Mouse (Mus musculus) central nervous system, embryonic 18 days (tissue): ENCODE measurements around the gene Tmed5. TPM values are rescaled to one million over a fixed set of nuclear protein-coding genes. Genes with fewer than 3 reads are reported as not detected.

Experiments
- polyA plus RNA-seq: library from polyadenylated mRNA; depleted of rRNA; stranded (reverse); fragments of >200 nt; gene quantifications from 2 replicates; pipeline ENCODE4 v1.2.3, GENCODE M21; 2012; rRNA removed

Tmed5 gene
- polyA plus RNA-seq, result 13.2 and 13.3 TPM in 2 replicates

DNA sequence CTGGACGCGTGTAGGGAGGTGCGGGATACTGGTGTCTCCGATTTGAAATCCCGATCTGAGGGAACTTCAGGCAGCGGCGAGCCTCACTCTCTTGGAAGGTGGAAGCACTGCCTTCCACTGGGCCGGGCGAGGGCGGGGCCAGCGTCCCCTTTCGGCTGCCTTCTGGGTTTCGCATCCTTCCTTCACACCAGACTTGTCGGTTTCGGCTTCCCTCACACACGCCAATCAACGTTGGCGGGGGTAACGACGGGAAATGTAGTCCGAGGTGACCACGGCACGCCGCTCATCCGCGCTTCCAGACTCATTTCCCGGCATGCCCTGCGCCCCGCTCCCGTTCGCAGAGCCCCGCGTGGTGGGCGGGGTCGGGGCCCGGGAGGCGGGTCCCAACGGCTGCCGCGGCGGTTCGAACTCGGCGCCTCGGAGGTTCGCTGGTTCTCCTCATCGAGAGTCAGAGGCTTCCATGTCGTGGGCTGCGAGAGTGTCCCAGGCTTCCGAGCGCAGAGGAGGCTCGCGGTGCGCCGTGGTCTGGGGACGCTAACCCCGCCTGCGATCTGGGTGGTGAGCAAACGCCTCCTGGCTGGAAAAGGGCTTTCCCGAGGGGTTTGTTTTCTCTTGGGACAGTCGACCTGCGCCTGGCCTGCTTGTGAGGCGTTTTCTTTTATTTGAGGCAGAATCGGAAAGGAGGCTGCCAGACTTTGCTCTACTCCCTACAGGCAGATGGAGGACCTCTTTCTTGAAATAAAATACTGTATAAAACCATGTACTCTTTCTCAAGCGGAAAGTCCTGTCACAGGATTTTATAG lies at the start of gene Tmed5, which contains the start of gene Ccdc18:
Gene Tmed5, minus strand, starts transcription at position 180 of the 803 bp plus-strand sequence.
Gene Ccdc18, plus strand, starts transcription at position 435 of the 803 bp plus-strand sequence.

DNA sequence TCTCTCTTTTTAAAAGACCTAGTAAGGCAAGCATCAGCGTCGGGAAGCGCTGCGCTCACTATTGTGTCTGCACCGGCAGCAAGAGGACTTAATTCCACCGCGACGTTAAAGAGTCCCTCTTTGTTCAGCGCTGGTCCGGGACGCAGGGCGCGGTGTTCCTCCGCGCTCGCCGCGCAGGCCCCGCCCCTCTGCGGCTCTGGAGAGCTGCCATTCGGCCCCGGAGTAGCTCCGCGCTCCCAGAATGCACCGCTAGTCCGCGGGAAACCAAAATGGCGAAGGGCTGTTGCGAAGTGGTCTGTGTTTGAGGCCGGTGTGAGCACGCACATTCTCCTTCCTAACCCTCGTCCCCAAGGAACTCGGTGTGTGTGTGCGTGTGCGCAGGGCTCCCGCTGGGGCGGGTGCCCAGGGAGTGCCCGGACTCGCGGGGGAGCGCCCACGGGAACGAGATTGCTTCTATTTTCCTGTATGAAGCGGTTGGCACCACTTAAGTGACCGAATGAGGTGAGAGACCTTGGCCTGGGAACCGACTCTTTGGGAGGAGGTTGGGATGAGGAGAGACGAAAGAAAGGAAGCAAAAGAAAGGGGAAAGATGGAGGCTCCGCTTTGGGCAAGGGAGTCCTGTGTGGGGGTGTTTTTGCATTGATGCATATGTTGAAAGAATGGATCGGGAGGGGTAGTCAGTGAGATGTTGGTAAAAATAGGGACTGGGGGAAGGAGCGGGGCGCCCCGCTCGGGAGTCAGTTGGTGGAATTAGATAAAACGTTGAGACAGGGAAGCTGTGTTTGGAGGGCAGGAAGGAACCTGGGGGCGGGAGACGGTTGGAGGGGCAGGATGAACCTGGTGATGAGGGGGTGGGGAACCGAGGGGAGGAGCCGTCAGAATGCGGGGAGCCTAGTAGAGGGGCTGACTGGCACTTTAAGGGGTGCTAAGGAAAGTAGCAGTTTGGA lies 66.7 kb downstream of the Tmed5 start, which contains the start of gene Mtf2:
Gene Mtf2, plus strand, starts transcription at position 210 of the 947 bp plus-strand sequence.

Other genes with a start within 250 kb of the Tmed5 start
- 180 and 194 TPM in 2 replicates for gene Rpl5, start 232.1 kb downstream of the Tmed5 start, polyA plus RNA-seq
- gene Fam69a, start 145.5 kb downstream of the Tmed5 start, polyA plus RNA-seq, result 21.7 and 25.2 TPM in 2 replicates
- 66.7 and 67.7 TPM in 2 replicates for gene Mtf2, start 66.9 kb downstream of the Tmed5 start, polyA plus RNA-seq
- 0.71 and 0.82 TPM in 2 replicates for gene Ccdc18, start 255 bp upstream of the Tmed5 start, polyA plus RNA-seq
- 33.6 and 37.9 TPM in 2 replicates for gene Dr1, start 136.3 kb upstream of the Tmed5 start, polyA plus RNA-seq
- gene Pigg, start 180.0 kb upstream of the Tmed5 start, polyA plus RNA-seq, result 5.7 and 6.2 TPM in 2 replicates
- gene Gm42517, start 235.3 kb upstream of the Tmed5 start, polyA plus RNA-seq, result 26.8 and 28.5 TPM in 2 replicates